Mouse (Mus musculus): ENCODE measurements around the gene Ezr. TPM values are rescaled to one million over a fixed set of nuclear protein-coding genes. Genes with fewer than 3 reads are reported as not detected.

The Ezr gene
- polyA plus RNA-seq, 1 experiment from 2014 or later: 46.9 TPM

GRCm38 (mm10) chr17:6777629-6778331 lies 4.8 kb downstream of the Ezr start:
- Histone ChIP-seq H3K9ac (replicated peaks; ENCODE audit: low read length) (no peak overlapping the region), H3K27me3 (ENCODE audit: control insufficient read depth, insufficient read depth, low read length) (peaks cover 8% of the 10 kb centered on the region), H3K36me3 (replicated peaks; ENCODE audit: control insufficient read depth, insufficient read depth, low read depth, low read length) (no peaks in the 10 kb centered on the region), H3K9me3 (replicated peaks; ENCODE audit: control insufficient read depth, low read length) (no peaks in the 10 kb centered on the region), H3K4me3 (ENCODE audit: low read depth, low read length) (no peak overlapping the region; the same call in 1 of the 2 replicates), H3K4me1 (ENCODE audit: control insufficient read depth, insufficient read depth, low read length) (no peaks in the 10 kb centered on the region), H3K4me2 (ENCODE audit: low read depth, low read length) (no peak overlapping the region), H3K27ac (replicated peaks; ENCODE audit: low read depth, low read length) (no peak overlapping the region)
- DNase-seq (ENCODE audit: low spot score) (no peak), ATAC-seq (replicated peaks; ENCODE audit: insufficient number of reproducible peaks, low FRiP score, low TSS enrichment, low read depth) (no peak)
- 60% methylated on average over 12 of the region's 12 CpGs for WGBS

GRCm38 (mm10) chr17:6777061-6777460 lies 5.5 kb downstream of the Ezr start:
- Histone ChIP-seq H3K4me1 (ENCODE audit: control insufficient read depth, insufficient read depth, low read length) (no peaks in the 10 kb centered on the region), H3K27ac (replicated peaks; ENCODE audit: low read depth, low read length) (no peak overlapping the region), H3K4me3 (ENCODE audit: low read depth, low read length) (no peak overlapping the region), H3K9me3 (replicated peaks; ENCODE audit: control insufficient read depth, low read length) (no peaks in the 10 kb centered on the region), H3K36me3 (replicated peaks; ENCODE audit: control insufficient read depth, insufficient read depth, low read depth, low read length) (no peaks in the 10 kb centered on the region), H3K27me3 (ENCODE audit: control insufficient read depth, insufficient read depth, low read length) (peaks cover 4% of the 10 kb centered on the region), H3K4me2 (ENCODE audit: low read depth, low read length) (no peak overlapping the region), H3K9ac (replicated peaks; ENCODE audit: low read length) (no peak overlapping the region)
- 64% methylated on average over 6 of the region's 6 CpGs for WGBS
- no peak for ATAC-seq (replicated peaks; ENCODE audit: insufficient number of reproducible peaks, low FRiP score, low TSS enrichment, low read depth)
- no peak for DNase-seq (ENCODE audit: low spot score)

- WGBS: 35% methylated on average over 5 of the region's 5 CpGs
- Histone ChIP-seq H3K27ac (replicated peaks; ENCODE audit: low read depth, low read length) (no peak overlapping the region), H3K27me3 (ENCODE audit: control insufficient read depth, insufficient read depth, low read length) (peaks cover 3% of the 10 kb centered on the region), H3K9ac (replicated peaks; ENCODE audit: low read length) (no peak overlapping the region; the same call in 1 of the 2 replicates), H3K36me3 (replicated peaks; ENCODE audit: control insufficient read depth, insufficient read depth, low read depth, low read length) (no peaks in the 10 kb centered on the region), H3K4me2 (ENCODE audit: low read depth, low read length) (no peak overlapping the region), H3K4me1 (ENCODE audit: control insufficient read depth, insufficient read depth, low read length) (no peaks in the 10 kb centered on the region; the same call in 1 of the 2 replicates), H3K4me3 (ENCODE audit: low read depth, low read length) (no peak overlapping the region), H3K9me3 (replicated peaks; ENCODE audit: control insufficient read depth, low read length) (no peaks in the 10 kb centered on the region)
- ATAC-seq (replicated peaks; ENCODE audit: insufficient number of reproducible peaks, low FRiP score, low TSS enrichment, low read depth) (no peak), DNase-seq (ENCODE audit: low spot score) (no peak)
These were observed 6.0 kb downstream of the Ezr start for GRCm38 (mm10) chr17:6776576-6776975.

GRCm38 (mm10) chr17:6776123-6776522 lies 6.5 kb downstream of the Ezr start:
- ATAC-seq (replicated peaks; ENCODE audit: insufficient number of reproducible peaks, low FRiP score, low TSS enrichment, low read depth): no peak
- H3K9ac ChIP-seq (replicated peaks; ENCODE audit: low read length): no peak overlapping the region
- H3K9me3 ChIP-seq (replicated peaks; ENCODE audit: control insufficient read depth, low read length): no peaks in the 10 kb centered on the region
- H3K4me1 ChIP-seq (ENCODE audit: control insufficient read depth, insufficient read depth, low read length): no peaks in the 10 kb centered on the region; the same call in 1 of the 2 replicates
- peaks cover 3% of the 10 kb centered on the region for H3K27me3 ChIP-seq (ENCODE audit: control insufficient read depth, insufficient read depth, low read length)
- no peaks in the 10 kb centered on the region for H3K36me3 ChIP-seq (replicated peaks; ENCODE audit: control insufficient read depth, insufficient read depth, low read depth, low read length)
- WGBS: 53% methylated on average over 6 of the region's 6 CpGs
- DNase-seq (ENCODE audit: low spot score): no peak
- no peak overlapping the region for H3K4me2 ChIP-seq (ENCODE audit: low read depth, low read length)
- H3K4me3 ChIP-seq (ENCODE audit: low read depth, low read length): no peak overlapping the region
- no peak overlapping the region for H3K27ac ChIP-seq (replicated peaks; ENCODE audit: low read depth, low read length)

- no peak overlapping the region for H3K9ac ChIP-seq (replicated peaks; ENCODE audit: low read length)
- DNase-seq (ENCODE audit: low spot score) (no peak), ATAC-seq (replicated peaks; ENCODE audit: insufficient number of reproducible peaks, low FRiP score, low TSS enrichment, low read depth) (no peak)
- no peak overlapping the region for H3K27ac ChIP-seq (replicated peaks; ENCODE audit: low read depth, low read length)
- no peaks in the 10 kb centered on the region for H3K9me3 ChIP-seq (replicated peaks; ENCODE audit: control insufficient read depth, low read length)
- no peak overlapping the region for H3K4me2 ChIP-seq (ENCODE audit: low read depth, low read length)
- peaks cover 2% of the 10 kb centered on the region for H3K27me3 ChIP-seq (ENCODE audit: control insufficient read depth, insufficient read depth, low read length)
- WGBS: 78% methylated on average over 4 of the region's 4 CpGs
- H3K4me1 ChIP-seq (ENCODE audit: control insufficient read depth, insufficient read depth, low read length): no peaks in the 10 kb centered on the region; the same call in 1 of the 2 replicates
- no peaks in the 10 kb centered on the region for H3K36me3 ChIP-seq (replicated peaks; ENCODE audit: control insufficient read depth, insufficient read depth, low read depth, low read length)
- no peak overlapping the region for H3K4me3 ChIP-seq (ENCODE audit: low read depth, low read length)
These were observed 6.9 kb downstream of the Ezr start for GRCm38 (mm10) chr17:6775671-6776070.

- 83% methylated on average over 9 of the region's 9 CpGs for WGBS
- H3K27me3 ChIP-seq (ENCODE audit: control insufficient read depth, insufficient read depth, low read length): no peaks in the 10 kb centered on the region
- DNase-seq (ENCODE audit: low spot score) (no peak), ATAC-seq (replicated peaks; ENCODE audit: insufficient number of reproducible peaks, low FRiP score, low TSS enrichment, low read depth) (no peak)
- no peaks in the 10 kb centered on the region for H3K9me3 ChIP-seq (replicated peaks; ENCODE audit: control insufficient read depth, low read length)
- no peak overlapping the region for H3K27ac ChIP-seq (replicated peaks; ENCODE audit: low read depth, low read length)
- H3K4me3 ChIP-seq (ENCODE audit: low read depth, low read length): no peak overlapping the region
- no peaks in the 10 kb centered on the region; the same call in 1 of the 2 replicates for H3K4me1 ChIP-seq (ENCODE audit: control insufficient read depth, insufficient read depth, low read length)
- H3K4me2 ChIP-seq (ENCODE audit: low read depth, low read length): no peak overlapping the region
- no peaks in the 10 kb centered on the region for H3K36me3 ChIP-seq (replicated peaks; ENCODE audit: control insufficient read depth, insufficient read depth, low read depth, low read length)
- H3K9ac ChIP-seq (replicated peaks; ENCODE audit: low read length): no peak overlapping the region
These were observed 7.4 kb downstream of the Ezr start for GRCm38 (mm10) chr17:6775221-6775620.

GRCm38 (mm10) chr17:6773249-6773966 lies 9.2 kb downstream of the Ezr start:
- Histone ChIP-seq H3K36me3 (replicated peaks; ENCODE audit: control insufficient read depth, insufficient read depth, low read depth, low read length) (no peaks in the 10 kb centered on the region), H3K27ac (replicated peaks; ENCODE audit: low read depth, low read length) (no peak overlapping the region), H3K27me3 (ENCODE audit: control insufficient read depth, insufficient read depth, low read length) (no peaks in the 10 kb centered on the region), H3K4me2 (ENCODE audit: low read depth, low read length) (no peak overlapping the region), H3K9me3 (replicated peaks; ENCODE audit: control insufficient read depth, low read length) (no peaks in the 10 kb centered on the region), H3K4me1 (ENCODE audit: control insufficient read depth, insufficient read depth, low read length) (no peaks in the 10 kb centered on the region; the same call in 1 of the 2 replicates), H3K4me3 (ENCODE audit: low read depth, low read length) (no peak overlapping the region), H3K9ac (replicated peaks; ENCODE audit: low read length) (no peak overlapping the region)
- ATAC-seq (replicated peaks; ENCODE audit: insufficient number of reproducible peaks, low FRiP score, low TSS enrichment, low read depth) (no peak), DNase-seq (ENCODE audit: low spot score) (no peak)
- WGBS: 87% methylated on average over 14 of the region's 14 CpGs

GRCm38 (mm10) chr17:6772490-6772773 lies 10.2 kb downstream of the Ezr start:
- DNase-seq (ENCODE audit: low spot score): no peak
- no peak for ATAC-seq (replicated peaks; ENCODE audit: insufficient number of reproducible peaks, low FRiP score, low TSS enrichment, low read depth)
- Histone ChIP-seq H3K36me3 (replicated peaks; ENCODE audit: control insufficient read depth, insufficient read depth, low read depth, low read length) (no peaks in the 10 kb centered on the region), H3K9ac (replicated peaks; ENCODE audit: low read length) (no peak overlapping the region), H3K27ac (replicated peaks; ENCODE audit: low read depth, low read length) (no peak overlapping the region), H3K9me3 (replicated peaks; ENCODE audit: control insufficient read depth, low read length) (no peaks in the 10 kb centered on the region), H3K4me1 (ENCODE audit: control insufficient read depth, insufficient read depth, low read length) (no peaks in the 10 kb centered on the region; the same call in 1 of the 2 replicates), H3K27me3 (ENCODE audit: control insufficient read depth, insufficient read depth, low read length) (no peaks in the 10 kb centered on the region), H3K4me3 (ENCODE audit: low read depth, low read length) (no peak overlapping the region), H3K4me2 (ENCODE audit: low read depth, low read length) (no peak overlapping the region)
- WGBS: 67% methylated on average over 5 of the region's 5 CpGs

All from embryonic facial prominence, embryonic 11.5 days (tissue).